Mouse (Mus musculus) stomach, embryonic 16.5 days (tissue): ENCODE measurements around the gene Pitpnm2. TPM values are rescaled to one million over a fixed set of nuclear protein-coding genes. Genes with fewer than 3 reads are reported as not detected.

Source experiments
- ATAC-seq: fragments of 200-750 bp; cut with Nextera tagmentation; 2 replicates; pipeline ENCODE4 v1.8.0; 2017; ENCODE audit warnings: moderate number of reproducible peaks, moderate TSS enrichment; ENCODE audit not compliant: insufficient read depth, low FRiP score
- H3K27ac ChIP-seq: fragments of 300-500 bp; sonication (generic); 2 replicates; pipeline ENCODE4 v1.5.1; 2014; ENCODE audit warnings: low read length
- H3K27me3 ChIP-seq: fragments of 300-500 bp; sonication (generic); 2 replicates; pipeline ENCODE4 v1.6.1; 2014; ENCODE audit warnings: low read length, control low read depth, mixed read lengths; ENCODE audit not compliant: control insufficient read depth, insufficient read depth
- H3K36me3 ChIP-seq: fragments of 300-500 bp; sonication (generic); 2 replicates; pipeline ENCODE4 v1.6.1; 2014; ENCODE audit warnings: low read length; ENCODE audit not compliant: control insufficient read depth, insufficient read depth
- H3K4me1 ChIP-seq: fragments of 300-500 bp; sonication (generic); 2 replicates; pipeline ENCODE4 v1.6.1; 2014; ENCODE audit warnings: low read length, control low read depth, mixed read lengths; ENCODE audit not compliant: control insufficient read depth, insufficient read depth
- H3K4me2 ChIP-seq: fragments of 300-500 bp; sonication (generic); 2 replicates; pipeline ENCODE4 v1.6.1; 2014; ENCODE audit warnings: low read depth, low read length, mixed read lengths
- H3K4me3 ChIP-seq: fragments of 300-500 bp; sonication (generic); replicated peaks from 2 replicates; pipeline ENCODE4 v1.5.1; 2014; ENCODE audit warnings: mild to moderate bottlenecking, low read length
- H3K9ac ChIP-seq: fragments of 300-500 bp; sonication (generic); 2 replicates; pipeline ENCODE4 v1.6.1; 2014; ENCODE audit warnings: low read length
- H3K9me3 ChIP-seq: fragments of 300-500 bp; sonication (generic); replicated peaks from 2 replicates; pipeline ENCODE4 v1.6.1; 2016; ENCODE audit warnings: low read length, control low read depth; ENCODE audit not compliant: control insufficient read depth
- WGBS: fragments of 180-500 bp; shearing (Covaris S2); extraction: QIAGEN DNeasy Blood & Tissue Kit; methylation state at CpG from one replicate; pipeline ENCODE4 v1.1.7; 2014; 5-methylcytosine and 5-hydroxymethylcytosine counted together
- polyA plus RNA-seq: library from polyadenylated mRNA; unstranded; fragments of >200 nt; fragmentation: Nextera tagmentation; extraction: Ambion mirVana; gene quantifications from 2 replicates; pipeline ENCODE4 v1.2.1, GENCODE M21; 2015

Gene Pitpnm2
- polyA plus RNA-seq, 1 experiment from 2014 or later, result 2.4 TPM

DNA sequence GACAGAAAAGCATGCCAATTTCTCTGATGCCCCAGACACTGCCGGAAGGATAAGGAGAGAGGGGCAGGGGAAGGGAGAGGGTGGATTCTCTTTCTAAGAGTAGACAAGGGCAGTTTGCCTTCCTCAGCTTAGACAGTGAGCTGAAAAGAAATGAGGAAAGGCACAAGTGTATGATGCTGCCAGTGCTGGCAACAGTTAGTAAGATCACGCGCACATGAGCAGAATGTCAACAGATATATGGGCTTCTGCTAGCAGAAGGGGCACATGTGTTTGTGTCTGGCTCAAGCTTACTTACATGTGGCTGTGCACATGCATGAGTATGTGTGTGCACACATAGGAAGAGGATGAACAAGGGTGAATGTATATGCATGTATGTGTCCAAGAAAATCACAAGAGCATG lies 65.4 kb downstream of the Pitpnm2 start:
- Histone ChIP-seq H3K4me3 (no peak overlapping the region), H3K9ac (no peak overlapping the region), H3K36me3 (no peaks in the 10 kb centered on the region), H3K27ac (no peak overlapping the region), H3K9me3 (no peaks in the 10 kb centered on the region), H3K27me3 (no peaks in the 10 kb centered on the region), H3K4me2 (no peak overlapping the region), H3K4me1 (peaks cover 24% of the 10 kb centered on the region)
- ATAC-seq, result no peak
- 85% methylated on average over 3 of the region's 3 CpGs for WGBS

DNA sequence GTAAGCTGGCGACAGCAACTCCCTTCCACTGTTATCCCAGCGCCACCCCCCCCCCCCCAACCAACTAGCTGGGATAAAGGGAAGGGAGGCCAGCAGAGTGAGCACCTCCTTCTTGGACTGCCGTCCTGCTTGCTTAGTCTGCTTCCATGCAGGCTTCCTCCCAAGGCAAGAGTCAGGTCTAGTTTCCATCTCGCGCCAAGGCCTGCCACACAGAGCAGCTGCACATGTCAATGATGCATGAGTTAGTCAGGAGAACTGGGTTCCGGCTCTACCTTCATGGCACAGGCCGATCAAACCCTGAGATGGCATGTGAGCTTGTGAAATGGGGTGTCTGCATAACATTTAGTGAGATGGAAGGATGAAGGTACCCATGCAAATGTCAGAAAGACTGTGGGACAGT lies 66.9 kb downstream of the Pitpnm2 start:
- H3K9me3 ChIP-seq, result no peaks in the 10 kb centered on the region
- 80% methylated on average over 7 of the region's 7 CpGs for WGBS
- ATAC-seq, result no peak

DNA sequence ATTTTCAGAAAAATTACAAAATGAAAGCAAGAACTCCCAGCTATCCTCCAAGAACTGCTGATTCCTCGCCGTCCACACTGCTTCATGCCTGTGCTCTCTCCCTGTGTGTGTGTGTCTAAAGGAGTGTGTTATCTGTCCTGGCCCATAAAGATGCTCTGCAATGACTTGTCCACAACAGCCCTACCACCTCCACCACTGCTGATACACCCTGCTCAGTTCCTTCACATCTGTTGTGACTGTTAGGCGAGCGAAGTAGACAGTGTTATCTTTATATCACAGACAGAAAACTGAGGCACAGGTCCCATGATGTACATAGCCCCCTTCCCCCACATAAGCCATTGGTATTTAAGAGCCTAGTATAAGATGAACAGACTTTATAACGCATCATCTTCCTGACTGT lies 67.5 kb downstream of the Pitpnm2 start:
- WGBS, result 85% methylated on average over 5 of the region's 5 CpGs
- Histone ChIP-seq H3K27ac (no peak overlapping the region), H3K4me2 (no peak overlapping the region), H3K27me3 (no peaks in the 10 kb centered on the region), H3K36me3 (no peaks in the 10 kb centered on the region), H3K4me3 (no peak overlapping the region), H3K9ac (no peak overlapping the region), H3K4me1 (peaks cover 16% of the 10 kb centered on the region), H3K9me3 (no peaks in the 10 kb centered on the region)
- ATAC-seq, result no peak

More for the DNA sequence above, 66.9 kb downstream of the Pitpnm2 start:
- Histone ChIP-seq H3K4me1 (peaks cover 21% of the 10 kb centered on the region), H3K9ac (no peak overlapping the region), H3K4me3 (no peak overlapping the region), H3K4me2 (no peak overlapping the region), H3K27me3 (no peaks in the 10 kb centered on the region), H3K27ac (no peak overlapping the region), H3K36me3 (no peaks in the 10 kb centered on the region)

DNA sequence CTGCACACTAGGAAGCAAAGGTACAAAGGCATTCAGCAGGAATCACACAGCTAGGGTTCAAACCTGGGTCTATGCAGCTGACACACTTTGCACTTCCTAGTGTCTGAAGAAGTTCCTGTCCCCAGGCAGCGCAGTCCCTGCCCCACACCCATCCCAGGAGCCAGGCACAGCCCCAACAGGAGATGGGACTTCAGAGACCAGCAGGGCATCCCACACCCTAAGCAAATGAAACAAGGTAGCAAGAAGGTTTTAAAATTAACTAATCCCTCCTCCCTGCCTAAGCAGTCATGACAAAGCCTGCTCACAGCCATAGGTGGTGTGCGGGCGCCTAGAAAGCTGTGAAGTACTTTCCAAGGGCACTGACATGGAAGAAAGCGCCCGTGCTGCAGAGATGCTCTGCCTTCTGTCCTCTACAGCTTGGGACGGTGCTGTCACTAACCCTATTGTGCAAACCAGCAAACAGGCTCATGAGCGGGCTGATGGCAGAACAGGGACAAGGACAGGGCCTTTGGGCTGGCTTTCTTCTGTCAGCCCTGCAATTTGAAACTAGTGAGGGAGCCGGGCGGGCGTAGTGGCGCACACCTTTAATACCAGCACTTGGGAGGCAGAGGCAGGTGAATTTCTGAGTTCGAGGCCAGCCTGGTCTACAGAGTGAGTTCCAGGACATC lies 68.9 kb downstream of the Pitpnm2 start:
- no peak overlapping the region; the same call in 1 of the 2 replicates for H3K9ac ChIP-seq
- H3K4me1 ChIP-seq, result peaks cover 9% of the 10 kb centered on the region
- no peak overlapping the region for H3K27ac ChIP-seq
- no peaks in the 10 kb centered on the region for H3K36me3 ChIP-seq
- ATAC-seq, result no peak
- H3K4me3 ChIP-seq, result no peak overlapping the region
- WGBS, result 71% methylated on average over 12 of the region's 12 CpGs
- H3K9me3 ChIP-seq, result no peaks in the 10 kb centered on the region
- no peaks in the 10 kb centered on the region for H3K27me3 ChIP-seq
- no peak overlapping the region for H3K4me2 ChIP-seq

DNA sequence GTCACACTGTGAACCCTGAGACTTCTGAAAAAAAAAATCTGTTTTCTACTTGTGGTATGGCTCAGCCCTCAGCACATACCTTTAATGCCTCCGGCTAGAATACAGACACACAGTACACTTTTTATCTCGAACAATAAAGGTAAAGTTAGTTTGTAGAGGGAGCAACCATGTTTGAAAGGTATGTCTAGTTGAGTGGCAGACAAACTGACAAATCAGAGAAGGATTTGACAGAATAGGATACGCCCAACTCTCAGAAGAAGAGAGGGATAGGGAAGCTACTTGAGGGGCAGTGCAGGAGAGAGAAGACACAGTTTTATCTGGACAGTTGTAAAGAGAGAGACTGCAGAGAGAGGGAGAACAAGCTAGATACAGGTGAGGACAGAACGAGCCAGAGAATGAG lies 70.1 kb downstream of the Pitpnm2 start:
- no peak overlapping the region for H3K27ac ChIP-seq
- H3K9me3 ChIP-seq, result no peaks in the 10 kb centered on the region
- no peaks in the 10 kb centered on the region for H3K36me3 ChIP-seq
- H3K4me2 ChIP-seq, result no peak overlapping the region
- no peak overlapping the region for H3K9ac ChIP-seq
- H3K4me3 ChIP-seq, result no peak overlapping the region
- WGBS, result 86% methylated on average over 4 of the region's 4 CpGs
- H3K27me3 ChIP-seq, result no peaks in the 10 kb centered on the region
- ATAC-seq, result no peak
- peaks cover 10% of the 10 kb centered on the region for H3K4me1 ChIP-seq

DNA sequence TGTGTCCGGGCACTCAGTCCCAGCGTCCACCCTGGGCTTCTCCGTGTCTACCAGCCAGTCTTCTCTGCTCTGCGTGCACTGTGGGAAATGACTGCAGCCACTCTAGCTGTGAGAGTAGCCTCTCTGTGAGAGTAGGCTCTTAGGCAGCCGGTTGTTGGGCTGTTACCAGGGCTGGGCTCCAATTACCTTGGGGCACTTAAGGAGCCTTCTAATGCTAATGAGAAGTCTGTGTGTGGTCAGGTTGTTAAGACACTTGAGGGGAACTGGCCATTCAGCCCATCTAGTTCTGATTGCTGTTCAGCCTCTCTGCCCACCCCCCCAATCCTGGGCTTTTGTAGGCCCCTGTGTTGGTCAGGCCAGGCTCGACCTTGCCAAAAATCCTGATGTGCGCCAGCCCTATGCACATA lies 72.8 kb downstream of the Pitpnm2 start:
- H3K36me3 ChIP-seq, result no peaks in the 10 kb centered on the region
- H3K4me2 ChIP-seq, result no peak overlapping the region
- H3K4me1 ChIP-seq, result peaks cover 18% of the 10 kb centered on the region
- ATAC-seq, result no peak
- no peak overlapping the region for H3K4me3 ChIP-seq
- H3K9me3 ChIP-seq, result no peaks in the 10 kb centered on the region
- no peak overlapping the region for H3K27ac ChIP-seq
- H3K9ac ChIP-seq, result no peak overlapping the region
- WGBS, result 49% methylated on average over 7 of the region's 7 CpGs
- H3K27me3 ChIP-seq, result no peaks in the 10 kb centered on the region

DNA sequence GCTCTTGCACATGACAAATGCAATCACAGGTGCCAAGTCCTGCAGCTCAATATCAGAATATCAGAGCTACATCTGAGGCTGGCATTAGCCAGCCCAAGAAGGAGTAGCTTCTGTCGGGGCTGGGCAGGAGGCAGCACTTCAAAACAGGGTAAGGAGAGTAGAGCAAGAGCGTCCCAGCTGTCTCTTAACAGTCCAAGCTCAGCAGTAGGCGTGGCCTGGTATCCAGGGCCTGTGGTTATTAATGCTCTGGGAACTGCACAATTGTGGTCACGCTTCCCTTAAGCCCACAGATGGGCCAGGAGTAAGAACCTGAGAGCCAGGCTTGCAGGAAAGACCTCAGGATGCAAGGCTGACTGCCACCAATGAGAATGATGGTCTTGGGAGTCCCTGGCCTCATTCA lies 74.4 kb downstream of the Pitpnm2 start:
- Histone ChIP-seq H3K27me3 (no peaks in the 10 kb centered on the region), H3K9me3 (no peaks in the 10 kb centered on the region), H3K9ac (no peak overlapping the region), H3K4me1 (peaks cover 14% of the 10 kb centered on the region), H3K4me3 (no peak overlapping the region), H3K27ac (no peak overlapping the region), H3K36me3 (no peaks in the 10 kb centered on the region), H3K4me2 (no peak overlapping the region)
- 37% methylated on average over 4 of the region's 4 CpGs for WGBS
- ATAC-seq, result no peak; the same call in 1 of the 2 replicates

DNA sequence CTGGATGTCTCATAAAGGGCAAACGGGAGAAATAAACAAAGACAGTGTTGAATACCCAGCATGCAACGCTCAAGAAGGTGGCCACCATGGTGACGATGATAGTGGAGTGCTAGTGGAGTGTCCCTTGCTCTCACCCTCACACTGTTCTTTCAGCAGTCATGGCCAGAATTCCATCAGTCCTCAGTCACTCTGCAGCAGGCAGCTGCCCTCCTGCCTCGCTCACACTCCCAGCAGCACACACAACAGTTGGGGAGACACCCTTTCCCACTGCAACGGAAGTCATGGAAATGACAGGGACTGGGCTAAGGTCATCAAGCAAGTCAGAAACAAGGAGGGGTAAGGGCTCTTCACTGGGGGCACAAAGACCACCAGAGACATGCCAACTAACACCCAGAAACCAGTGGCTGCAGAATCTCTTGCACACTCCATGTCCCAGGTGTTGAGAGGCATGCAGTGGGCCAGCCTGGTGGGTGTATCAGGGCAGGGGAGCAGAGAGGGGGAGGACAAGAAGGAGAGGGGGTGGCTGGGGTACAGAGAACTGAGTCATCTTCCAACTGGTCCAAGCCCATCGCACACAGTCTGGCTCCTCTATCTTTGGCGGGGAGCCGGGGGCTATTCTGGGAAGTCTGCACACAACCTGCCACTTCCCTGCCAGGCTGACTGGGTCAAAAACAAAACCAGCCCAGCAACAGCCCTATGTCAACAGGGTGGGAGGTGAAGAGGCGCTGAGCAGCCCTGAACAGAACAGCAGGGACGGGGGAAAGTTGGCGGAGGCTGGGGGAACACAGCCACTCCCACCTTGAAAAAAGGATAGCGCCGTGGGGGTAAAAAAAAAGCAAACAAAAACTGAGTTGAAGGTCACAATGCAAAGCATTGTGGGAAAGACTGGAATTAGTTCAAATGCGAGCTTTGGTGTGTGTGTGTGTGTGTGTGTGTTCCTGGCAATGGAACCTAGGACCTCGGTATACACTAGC lies 76.3 kb downstream of the Pitpnm2 start:
- Histone ChIP-seq H3K9ac (no peak overlapping the region), H3K36me3 (no peaks in the 10 kb centered on the region), H3K4me1 (peaks cover 14% of the 10 kb centered on the region), H3K9me3 (no peaks in the 10 kb centered on the region), H3K27me3 (no peaks in the 10 kb centered on the region), H3K4me3 (no peak overlapping the region), H3K4me2 (0 out of 2 replicates have a peak overlapping the region, but pooled peaks have one; percentile 4), H3K27ac (peak overlapping the region; percentile 38; the same call in 1 of the 2 replicates)
- WGBS, result 53% methylated on average over 15 of the region's 15 CpGs
- ATAC-seq, result peak; percentile 75; the same call in 1 of the 2 replicates

DNA sequence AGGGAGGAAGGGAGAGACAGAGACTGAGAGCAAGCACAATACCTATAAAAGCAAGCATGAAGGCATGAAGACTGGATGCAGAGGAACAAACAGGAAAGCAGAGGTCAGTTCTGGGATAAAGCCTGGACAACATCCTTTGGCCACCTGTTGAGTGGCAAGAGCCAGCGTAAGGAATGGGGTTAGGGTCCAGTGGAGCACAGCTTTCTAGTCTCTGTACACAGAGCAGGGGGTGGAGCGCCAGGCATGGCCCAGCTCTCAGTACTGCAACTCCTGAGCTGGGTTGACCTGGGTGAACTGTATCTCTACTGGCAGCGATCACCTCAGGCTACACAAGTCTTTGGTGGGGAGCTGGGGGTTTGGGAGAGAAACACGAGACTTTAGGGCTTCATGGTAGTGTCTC lies 77.3 kb downstream of the Pitpnm2 start:
- 77% methylated on average over 4 of the region's 4 CpGs for WGBS
- ATAC-seq, result 0 out of 2 replicates have a peak, but pooled peaks have one; percentile 2

More for the DNA sequence above, 77.3 kb downstream of the Pitpnm2 start:
- Histone ChIP-seq H3K4me1 (peaks cover 14% of the 10 kb centered on the region), H3K36me3 (no peaks in the 10 kb centered on the region), H3K27me3 (no peaks in the 10 kb centered on the region), H3K4me3 (no peak overlapping the region), H3K9me3 (no peaks in the 10 kb centered on the region), H3K9ac (no peak overlapping the region), H3K27ac (no peak overlapping the region), H3K4me2 (no peak overlapping the region)
